Mouse (Mus musculus): ENCODE measurements around the gene 4933416C03Rik.

The 4933416C03Rik gene

GRCm38 (mm10) chr10:116078636-116079035 is 35.1 kb downstream of the 4933416C03Rik start:
- no peak for DNase-seq

- DNase-seq, result no peak
These were observed 37.8 kb downstream of the 4933416C03Rik start for GRCm38 (mm10) chr10:116075954-116076353.
